Mouse (Mus musculus) kidney, postnatal 0 days (tissue): Measurements from ENCODE around the gene Pou1f1. TPM values are rescaled to one million over a fixed set of nuclear protein-coding genes. Genes with fewer than 3 reads are reported as not detected.

Experiments
- ATAC-seq: fragments of 200-750 bp; cut with Nextera tagmentation; replicated peaks from 2 replicates; pipeline ENCODE4 v1.8.0; 2017; ENCODE audit warnings: low read depth, moderate number of reproducible peaks, moderate TSS enrichment, moderate library complexity; ENCODE audit not compliant: low FRiP score
- DNase-seq: peaks from one replicate; pipeline ENCODE4 v3.0.0-alpha.2; 2016; ENCODE audit warnings: low spot score
- H3K27ac ChIP-seq: fragments of 300-500 bp; sonication (generic); 2 replicates; pipeline ENCODE4 v1.5.1; 2014; ENCODE audit warnings: mild to moderate bottlenecking
- H3K27me3 ChIP-seq: fragments of 300-500 bp; sonication (generic); 2 replicates; pipeline ENCODE4 v1.6.1; 2014; ENCODE audit warnings: low read length, mixed read lengths; ENCODE audit not compliant: insufficient read depth
- H3K36me3 ChIP-seq: fragments of 300-500 bp; sonication (generic); 2 replicates; pipeline ENCODE4 v1.6.1; 2014; ENCODE audit warnings: low read length, mixed read lengths; ENCODE audit not compliant: insufficient read depth
- H3K4me1 ChIP-seq: fragments of 300-500 bp; sonication (generic); replicated peaks from 2 replicates; pipeline ENCODE4 v1.6.1; 2014; ENCODE audit warnings: antibody characterized with exemption, low read length, mixed read lengths; ENCODE audit not compliant: insufficient read depth
- H3K4me2 ChIP-seq: fragments of 300-500 bp; sonication (generic); 2 replicates; pipeline ENCODE4 v1.6.1; 2014; ENCODE audit warnings: mild to moderate bottlenecking, low read length, moderate library complexity, mixed read lengths
- H3K4me3 ChIP-seq: fragments of 300-500 bp; sonication (generic); replicated peaks from 2 replicates; pipeline ENCODE4 v1.5.1; 2014; ENCODE audit warnings: low read depth, low read length
- H3K9ac ChIP-seq: fragments of 300-500 bp; sonication (generic); 2 replicates; pipeline ENCODE4 v1.6.1; 2014; ENCODE audit warnings: low read depth, low read length
- H3K9me3 ChIP-seq: fragments of 300-500 bp; sonication (generic); replicated peaks from 2 replicates; pipeline ENCODE4 v1.6.1; 2016; ENCODE audit warnings: low read length, inconsistent platforms, mixed read lengths
- CTCF ChIP-seq: IDR thresholded peaks from 2 replicates; pipeline ENCODE4 v1.5.1; 2016; ENCODE audit warnings: antibody characterized with exemption, low read depth, mild to moderate bottlenecking, moderate library complexity
- WGBS: fragments of 180-500 bp; shearing (Covaris S2); extraction: QIAGEN DNeasy Blood & Tissue Kit; methylation state at CpG from one replicate; pipeline ENCODE4 v1.1.7; 2014; 5-methylcytosine and 5-hydroxymethylcytosine counted together
- polyA plus RNA-seq: library from polyadenylated mRNA; unstranded; fragments of >200 nt; fragmentation: Nextera tagmentation; extraction: Ambion mirVana; gene quantifications from 2 replicates; pipeline ENCODE4 v1.2.1, GENCODE M21; 2015

The Pou1f1 gene
- polyA plus RNA-seq, 1 experiment from 2014 or later = 0.05 TPM

DNA sequence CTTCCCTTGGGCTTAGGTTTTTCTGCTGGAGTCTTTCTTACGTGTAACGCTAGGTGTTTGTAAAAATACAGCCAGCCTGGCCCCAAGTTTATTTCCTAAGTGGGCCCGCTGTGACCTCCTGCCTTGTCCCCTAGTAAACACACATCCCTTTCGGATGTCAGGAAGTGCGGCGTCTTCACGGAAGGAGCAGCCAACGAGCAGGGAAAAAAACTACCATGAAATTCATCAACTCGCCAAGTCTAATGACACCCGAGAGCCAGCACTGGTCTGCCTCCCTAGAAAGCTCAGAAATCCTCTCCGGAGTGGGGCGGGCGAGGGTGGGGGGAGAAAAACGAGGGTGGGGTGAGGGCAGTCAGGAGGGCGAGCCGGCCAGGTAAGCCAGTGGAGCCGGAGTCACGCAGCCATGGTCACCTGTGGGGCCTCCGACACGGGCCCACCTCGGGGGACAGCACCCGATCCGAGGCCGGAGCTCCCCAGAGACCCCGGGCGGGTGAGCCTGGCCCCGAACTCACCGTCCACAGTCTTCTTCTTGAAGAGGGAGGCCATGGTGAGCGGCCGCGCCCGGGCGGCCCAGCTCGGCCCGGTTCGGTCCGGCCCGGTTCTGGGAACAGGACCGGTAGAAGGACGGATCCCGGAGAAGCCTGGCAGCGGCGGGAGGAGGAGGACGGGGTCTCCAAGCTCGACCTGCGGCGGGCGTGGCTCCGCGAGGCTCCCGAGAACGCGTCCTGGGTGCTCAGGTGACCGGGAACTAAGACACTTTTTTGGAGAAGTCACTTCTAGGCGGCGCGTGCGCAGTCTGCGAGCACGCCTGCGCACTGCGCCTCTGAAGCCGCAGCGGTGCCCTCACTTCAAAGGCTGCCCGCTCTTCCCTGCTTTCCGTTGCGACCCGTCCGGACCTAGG, 41.9 kb downstream of the Pou1f1 start, which contains the start of gene Chmp2b:
Chmp2b (minus strand) TSS at position 764 of the 901 bp plus-strand sequence.
- H3K4me2 ChIP-seq = peak within 1 kb of the TSS; percentile 68
- no peaks in the 10 kb centered on the region for H3K36me3 ChIP-seq
- H3K9me3 ChIP-seq = no peaks in the 10 kb centered on the region
- ATAC-seq (peak; percentile 94), DNase-seq (peak; percentile 95)
- peak within 1 kb of the TSS; percentile 90 for H3K4me3 ChIP-seq
- TF ChIP-seq CTCF = 0 out of 2 replicates have a peak, but pooled peaks have one; percentile 14
- peak within 1 kb of the TSS; percentile 86 for H3K27ac ChIP-seq
- peak within 1 kb of the TSS; percentile 95 for H3K9ac ChIP-seq
- no peaks in the 10 kb centered on the region for H3K27me3 ChIP-seq
- WGBS = under 1% methylated on average over 69 of the region's 69 CpGs
- 0 out of 2 replicates have a peak, but pooled peaks cover 4% of the 10 kb centered on the region for H3K4me1 ChIP-seq

DNA sequence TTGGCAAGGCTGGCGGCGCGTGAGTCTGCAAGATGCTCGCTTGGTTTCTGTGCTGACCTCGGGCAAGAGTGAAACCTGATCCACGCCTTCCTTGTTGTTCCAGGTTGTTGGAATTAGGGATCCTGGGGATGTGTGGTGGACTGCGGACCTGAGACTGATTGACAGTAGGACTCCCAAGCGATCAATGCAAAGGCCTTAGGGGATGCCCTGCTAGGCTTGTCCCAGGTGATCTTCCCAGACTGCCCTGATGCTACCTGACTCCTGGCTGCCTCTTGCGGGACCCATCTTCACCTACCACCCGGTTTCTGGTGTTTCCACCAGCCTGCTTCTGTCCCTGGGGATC, 42.5 kb downstream of the Pou1f1 start:
- ATAC-seq (no peak; the same call in 1 of the 2 replicates), DNase-seq (no peak)
- WGBS = 3% methylated on average over 10 of the region's 10 CpGs
- Histone ChIP-seq H3K9me3 (no peaks in the 10 kb centered on the region), H3K4me3 (peak overlapping the region; percentile 90), H3K4me2 (peak overlapping the region; percentile 68), H3K36me3 (no peaks in the 10 kb centered on the region), H3K9ac (peak overlapping the region; percentile 95), H3K4me1 (0 out of 2 replicates have a peak, but pooled peaks cover 4% of the 10 kb centered on the region), H3K27me3 (no peaks in the 10 kb centered on the region), H3K27ac (no peak overlapping the region)
- TF ChIP-seq CTCF = peak; percentile 0; the same call in 1 of the 2 replicates

DNA sequence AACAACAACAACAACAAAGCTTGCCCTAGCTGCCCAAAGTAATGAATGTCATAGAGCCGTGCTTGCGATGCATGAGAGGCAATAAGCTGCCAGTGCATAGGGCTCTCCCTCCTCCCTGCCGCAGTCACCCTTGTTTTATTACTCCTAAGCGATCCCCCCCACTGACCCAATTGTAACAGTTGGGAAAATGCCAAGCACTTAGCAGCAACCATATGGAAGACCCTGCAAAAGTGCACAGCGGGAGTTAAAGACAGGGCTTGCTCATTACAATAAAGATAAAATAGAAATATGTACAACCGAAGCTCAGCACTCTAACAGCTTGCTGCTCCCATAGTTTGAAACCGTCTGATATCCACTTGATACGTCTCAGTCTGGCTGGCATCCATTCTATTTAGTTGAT, 44.0 kb downstream of the Pou1f1 start:
- no peak overlapping the region for H3K9ac ChIP-seq
- no peaks in the 10 kb centered on the region for H3K9me3 ChIP-seq
- 0 out of 2 replicates have a peak, but pooled peaks cover 4% of the 10 kb centered on the region for H3K4me1 ChIP-seq
- no peak for TF ChIP-seq CTCF
- peak; percentile 8 for DNase-seq
- H3K4me3 ChIP-seq = no peak overlapping the region
- ATAC-seq = no peak
- no peaks in the 10 kb centered on the region for H3K27me3 ChIP-seq
- H3K27ac ChIP-seq = no peak overlapping the region
- H3K4me2 ChIP-seq = no peak overlapping the region
- no peaks in the 10 kb centered on the region for H3K36me3 ChIP-seq
- WGBS = 41% methylated on average over 8 of the region's 8 CpGs

DNA sequence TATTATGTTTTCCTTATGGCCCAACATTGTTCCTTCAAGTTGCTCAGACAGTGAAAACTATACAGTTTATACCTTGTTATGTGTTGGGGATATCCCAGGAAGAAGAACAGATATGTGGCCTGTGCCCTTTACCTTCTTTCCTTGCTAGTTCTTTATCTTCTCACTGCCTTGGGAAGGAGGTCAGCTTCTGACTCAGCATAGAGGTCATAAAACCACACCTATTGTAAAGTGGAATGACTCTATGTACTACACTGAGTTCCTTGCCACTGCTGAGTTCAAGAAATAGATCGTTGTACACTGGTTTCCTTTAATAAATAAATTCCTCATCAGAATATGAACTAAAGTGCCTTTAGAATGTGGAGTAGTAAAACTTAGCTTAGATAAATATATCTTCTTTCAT, 44.6 kb downstream of the Pou1f1 start:
- H3K9ac ChIP-seq = no peak overlapping the region
- 0 out of 2 replicates have a peak, but pooled peaks cover 4% of the 10 kb centered on the region for H3K4me1 ChIP-seq
- no peak overlapping the region for H3K4me3 ChIP-seq
- H3K4me2 ChIP-seq = no peak overlapping the region
- DNase-seq = no peak
- no peak overlapping the region for H3K27ac ChIP-seq
- no peaks in the 10 kb centered on the region for H3K9me3 ChIP-seq
- H3K27me3 ChIP-seq = no peaks in the 10 kb centered on the region
- no peaks in the 10 kb centered on the region for H3K36me3 ChIP-seq
- TF ChIP-seq CTCF = no peak
- ATAC-seq = no peak
- WGBS = 58% methylated on average over 1 of the region's 1 CpGs

DNA sequence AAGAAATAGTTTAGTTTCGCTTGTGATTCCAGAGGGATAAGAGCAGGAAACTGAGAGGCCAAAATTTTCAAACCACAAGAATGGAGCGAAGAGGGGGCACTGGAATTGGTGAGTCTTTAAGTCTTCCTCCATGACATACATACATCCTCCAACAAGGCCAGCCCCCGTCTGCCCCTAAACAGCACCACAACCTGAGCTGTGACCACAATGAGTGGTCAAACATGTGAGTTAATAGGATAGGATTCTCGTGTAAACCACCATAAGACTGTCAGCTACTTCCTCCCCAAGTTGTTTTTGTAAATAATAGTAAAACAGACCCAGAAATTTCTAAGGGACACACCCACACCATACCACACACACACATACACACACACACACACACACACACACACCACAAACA, 48.5 kb downstream of the Pou1f1 start:
- Histone ChIP-seq H3K27me3 (no peaks in the 10 kb centered on the region), H3K9me3 (no peaks in the 10 kb centered on the region), H3K36me3 (no peaks in the 10 kb centered on the region), H3K27ac (no peak overlapping the region), H3K4me3 (no peak overlapping the region), H3K9ac (no peak overlapping the region), H3K4me2 (no peak overlapping the region), H3K4me1 (no peaks in the 10 kb centered on the region)
- DNase-seq = no peak
- WGBS = 70% methylated on average over 4 of the region's 4 CpGs
- TF ChIP-seq CTCF = no peak
- ATAC-seq = no peak

DNA sequence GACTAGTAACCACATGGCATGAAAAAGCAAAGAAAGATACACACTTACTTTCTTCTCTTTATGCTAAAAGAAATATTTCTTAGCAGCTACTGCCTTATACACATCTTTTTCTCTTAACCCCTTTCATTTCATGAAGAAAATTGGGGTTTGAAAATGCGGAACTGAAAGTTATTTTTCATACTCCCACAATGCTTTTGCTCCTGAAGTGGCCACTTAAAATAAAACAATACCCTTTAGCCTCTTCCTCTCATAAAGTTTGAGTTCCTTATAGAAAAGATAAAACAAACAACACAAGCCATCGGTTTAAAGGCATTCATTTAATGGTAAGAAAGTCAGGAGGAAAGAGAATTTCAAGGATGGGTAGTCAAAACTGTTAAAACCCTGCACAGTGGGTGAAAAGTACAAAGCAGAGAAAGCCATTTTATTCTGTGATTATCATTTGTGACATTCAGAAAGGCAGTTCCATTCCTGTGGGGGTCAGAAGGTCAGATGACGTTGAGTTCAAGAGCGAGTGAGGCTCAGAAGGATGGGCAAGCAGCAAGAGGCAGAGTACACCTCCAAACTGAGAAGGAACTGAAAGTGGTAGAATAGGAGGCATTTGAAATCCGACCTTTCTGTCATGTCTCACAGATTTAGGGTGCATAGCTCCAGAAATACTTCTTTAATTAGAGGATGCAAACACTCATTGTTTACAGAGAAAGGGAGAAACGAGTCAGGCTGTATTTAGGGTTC, 57.2 kb downstream of the Pou1f1 start:
- no peak for DNase-seq
- no peaks in the 10 kb centered on the region for H3K27me3 ChIP-seq
- no peak for ATAC-seq
- no peaks in the 10 kb centered on the region for H3K36me3 ChIP-seq
- H3K9me3 ChIP-seq = no peaks in the 10 kb centered on the region
- H3K4me3 ChIP-seq = no peak overlapping the region
- H3K27ac ChIP-seq = no peak overlapping the region
- 51% methylated on average over 6 of the region's 6 CpGs for WGBS
- no peak overlapping the region for H3K4me2 ChIP-seq
- H3K4me1 ChIP-seq = no peaks in the 10 kb centered on the region
- no peak overlapping the region for H3K9ac ChIP-seq
- no peak for TF ChIP-seq CTCF

Other genes starting within 250 kb of the Pou1f1 start
- gene Chmp2b, start 42.2 kb downstream of the Pou1f1 start, polyA plus RNA-seq = 126 and 130 TPM in 2 replicates